Mouse (Mus musculus): ENCODE data around the gene Gm49333.
"Not testable (repeated sequence)": the region's sequence is repeated elsewhere in the genome, so short reads cannot be mapped to it uniquely, and the experiment has no call there.

Gm49333 gene

DNA sequence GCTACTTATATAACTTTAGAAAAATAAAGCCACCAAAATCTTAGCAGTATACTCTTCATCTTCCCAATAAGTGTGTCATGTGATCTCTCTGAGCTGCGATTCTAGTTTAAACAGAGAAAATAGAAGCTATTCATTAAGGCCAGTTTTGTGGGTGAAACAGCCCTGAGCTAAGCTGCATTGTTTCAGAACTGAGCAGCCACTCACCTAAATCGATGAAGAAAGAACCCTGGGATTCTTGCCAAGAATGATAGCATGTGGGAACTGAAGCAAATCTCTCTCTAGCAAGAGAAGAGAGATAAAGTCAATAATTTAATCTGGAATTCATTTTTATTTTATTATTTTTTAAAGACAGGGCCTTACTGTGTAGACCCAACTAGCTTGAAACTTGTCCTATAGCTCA lies 11.8 kb downstream of the Gm49333 start:
- DNase-seq (ENCODE audit: low spot score in 2 of 2): no peak

DNA sequence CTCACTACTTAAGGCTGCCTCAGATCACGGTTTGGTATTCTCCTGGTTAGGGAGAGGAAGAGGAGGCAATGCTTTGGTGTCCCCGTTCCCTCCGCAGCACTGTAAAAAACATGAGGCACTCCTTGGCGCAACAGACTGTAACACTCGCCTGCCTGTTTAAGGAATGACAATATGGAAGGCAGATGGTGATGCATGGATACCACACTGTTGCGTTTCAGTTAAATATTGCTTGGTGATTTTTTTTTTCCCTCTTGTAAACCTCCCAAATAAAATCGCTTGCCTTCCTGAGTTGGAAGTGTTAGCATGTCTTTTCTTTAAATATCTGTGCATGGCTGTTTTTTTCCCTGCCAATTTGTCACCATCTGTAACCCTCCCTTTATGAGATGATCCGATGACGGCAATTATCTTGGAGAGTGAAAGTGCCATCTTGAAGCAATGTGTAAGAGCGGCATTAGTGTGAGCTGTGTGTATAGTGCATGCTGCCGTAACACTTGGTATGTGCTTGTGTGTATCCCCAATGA lies 17.5 kb downstream of the Gm49333 start:
- DNase-seq (ENCODE audit: low spot score in 2 of 2): no peak

DNA sequence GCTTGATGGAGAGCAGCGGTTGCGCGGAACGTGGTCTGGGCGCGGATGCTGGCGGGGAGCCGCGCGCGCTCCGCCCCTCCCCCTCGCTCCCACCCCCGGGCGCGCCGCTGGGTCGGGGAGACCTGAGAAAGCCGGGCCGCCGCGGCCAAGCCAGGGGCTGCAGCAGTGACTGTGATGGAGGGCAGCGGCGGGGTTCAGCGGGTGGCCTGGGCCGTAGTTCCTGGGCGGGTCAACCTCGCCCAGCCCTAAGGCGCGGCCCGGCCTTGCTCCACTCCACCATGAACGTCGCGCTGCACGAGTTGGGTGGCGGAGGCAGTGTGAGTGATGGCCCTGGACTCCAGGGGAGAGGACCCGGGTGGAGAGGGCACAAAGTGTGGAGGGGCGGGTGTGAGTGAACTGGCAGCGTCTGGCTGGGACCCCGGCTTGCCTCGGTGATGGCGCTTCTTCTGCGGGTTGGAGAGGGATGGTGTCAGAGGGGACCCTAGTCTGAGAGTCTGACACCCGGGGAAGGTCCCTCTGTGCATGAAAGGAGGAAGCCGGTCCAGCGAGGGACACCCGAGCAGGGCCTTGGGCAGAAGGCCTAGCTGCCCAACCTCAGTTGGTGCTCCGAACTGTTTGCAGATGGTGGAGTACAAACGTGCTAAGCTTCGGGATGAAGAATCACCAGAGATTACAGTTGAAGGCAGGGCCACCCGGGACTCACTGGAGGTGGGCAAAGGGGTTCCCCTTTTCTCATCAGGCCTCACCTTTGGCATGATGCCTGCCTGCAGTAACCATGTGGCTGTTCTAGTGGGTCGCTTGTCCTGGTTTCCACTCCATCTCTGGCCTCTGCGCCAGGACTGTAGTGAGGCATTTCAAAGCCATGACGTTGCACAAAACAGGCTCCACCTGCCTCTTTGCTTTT lies 18.6 kb downstream of the Gm49333 start, which contains the start of gene Ece2:
TSS of gene Ece2 (plus strand) at position 98 of the 904 bp plus-strand sequence.
- no peak for DNase-seq (ENCODE audit: low spot score in 2 of 2)

DNA sequence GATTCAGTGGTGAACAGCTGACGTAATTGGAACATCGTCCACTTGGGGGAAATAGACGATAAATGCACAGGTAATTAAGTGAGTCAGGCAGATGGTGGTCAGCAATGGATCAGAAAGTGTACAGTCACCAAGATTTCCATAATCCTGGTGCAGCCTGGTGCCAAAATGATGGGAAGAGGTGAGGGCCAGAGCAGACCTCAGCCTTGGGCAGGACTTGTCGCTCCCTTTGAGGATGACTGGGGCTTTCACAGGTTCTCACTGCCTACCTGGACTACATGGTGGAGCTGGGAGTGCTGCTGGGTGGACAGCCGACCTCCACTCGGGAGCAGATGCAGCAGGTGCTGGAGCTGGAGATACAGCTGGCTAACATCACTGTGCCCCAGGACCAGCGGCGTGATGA lies 26.0 kb downstream of the Gm49333 start:
- DNase-seq (ENCODE audit: low spot score in 2 of 2): no peak

DNA sequence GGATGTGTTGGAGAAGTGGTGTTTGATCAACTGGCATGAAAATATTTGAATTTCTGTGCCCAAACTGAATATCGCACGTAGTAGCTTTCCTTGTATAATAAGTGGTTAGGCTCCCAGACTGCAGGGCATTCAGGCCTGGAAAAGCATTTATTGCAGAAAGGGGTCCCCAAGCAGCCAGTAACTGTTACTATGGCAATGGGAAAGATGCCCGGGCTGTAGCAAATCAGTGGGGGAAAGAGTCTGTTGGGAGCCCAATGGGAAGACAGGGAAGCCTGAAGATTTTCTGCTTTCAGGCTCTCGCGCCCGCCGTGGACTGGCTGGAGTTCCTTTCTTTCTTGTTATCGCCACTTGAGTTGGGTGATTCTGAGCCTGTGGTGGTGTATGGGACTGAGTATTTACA lies 27.0 kb downstream of the Gm49333 start:
- DNase-seq (ENCODE audit: low spot score in 2 of 2): no peak

DNA sequence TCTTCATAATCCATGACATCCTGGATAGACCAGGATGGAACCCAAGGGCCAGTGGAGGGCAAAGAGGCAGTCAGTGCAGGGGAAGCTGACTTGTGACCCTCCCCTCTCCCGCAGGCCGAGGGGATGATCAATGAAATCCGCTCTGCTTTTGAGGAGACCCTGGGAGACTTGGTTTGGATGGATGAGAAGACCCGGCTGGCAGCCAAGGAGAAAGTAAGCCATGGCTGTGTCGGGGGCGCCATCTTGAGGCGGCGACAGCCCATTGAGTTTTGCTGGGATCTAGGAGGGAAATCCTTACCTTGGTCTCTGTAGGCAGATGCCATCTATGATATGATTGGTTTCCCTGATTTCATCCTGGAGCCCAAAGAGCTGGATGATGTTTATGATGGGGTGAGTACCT lies 30.8 kb downstream of the Gm49333 start:
- peak; percentile 23 to 25 for DNase-seq (ENCODE audit: low spot score in 2 of 2)

DNA sequence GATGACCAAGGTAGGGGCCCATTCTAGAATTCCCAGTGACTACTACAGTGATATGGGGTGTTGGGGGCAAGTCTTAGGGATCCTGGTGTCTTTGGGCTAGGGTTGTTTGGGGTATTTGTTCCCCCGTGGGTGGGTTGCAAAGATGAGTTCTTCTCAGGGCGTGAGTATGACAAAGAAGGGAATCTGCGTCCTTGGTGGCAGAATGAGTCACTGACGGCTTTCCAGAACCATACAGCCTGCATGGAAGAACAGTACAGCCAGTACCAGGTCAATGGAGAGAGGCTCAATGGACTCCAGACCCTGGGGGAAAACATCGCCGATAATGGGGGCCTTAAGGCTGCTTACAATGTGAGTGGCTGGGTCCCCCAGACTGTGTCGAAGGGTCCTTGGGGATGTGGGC lies 32.5 kb downstream of the Gm49333 start:
- no peak for DNase-seq (ENCODE audit: low spot score in 2 of 2)

DNA sequence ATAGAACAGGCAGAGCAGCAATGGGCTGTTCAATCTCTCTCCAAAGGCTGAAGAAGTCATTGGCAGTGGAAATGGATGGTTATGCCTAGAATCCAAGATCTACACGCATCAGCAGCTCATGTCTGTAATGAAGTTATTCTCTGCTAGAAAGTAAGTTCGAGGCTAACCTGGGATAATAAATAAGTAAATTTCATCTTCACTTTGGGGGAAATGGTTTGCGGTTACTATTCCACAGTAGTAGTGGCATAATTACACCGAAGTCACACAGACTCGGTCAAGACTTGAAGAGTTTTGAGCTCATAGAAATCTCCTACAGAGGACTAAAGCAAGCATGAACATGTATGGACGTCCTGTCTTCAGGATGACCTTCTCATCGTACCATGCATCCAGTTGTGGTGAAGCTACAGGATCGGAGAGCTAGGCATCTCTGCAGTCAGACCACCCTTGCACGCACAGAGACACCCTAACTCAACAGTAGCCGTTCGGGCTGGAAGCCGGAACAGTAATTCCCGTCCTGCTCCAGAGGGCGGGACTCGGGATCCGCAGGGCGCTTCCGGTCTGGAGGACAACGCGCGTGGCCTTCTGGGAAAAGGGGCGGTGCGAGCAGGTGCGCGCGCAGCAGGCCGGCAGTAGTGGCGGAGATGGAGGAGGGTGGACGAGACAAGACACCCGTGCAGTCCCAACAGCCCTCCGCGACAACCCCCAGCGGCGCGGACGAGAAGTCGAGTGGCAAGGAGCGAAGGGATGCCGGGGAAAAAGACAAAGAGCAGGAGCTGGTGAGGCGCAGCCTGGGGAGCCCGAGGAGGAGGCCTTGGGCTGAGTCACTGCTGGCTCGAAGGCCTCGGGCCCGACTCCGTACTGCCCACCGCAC lies 39.9 kb downstream of the Gm49333 start, which contains the start of gene Psmd2:
TSS of gene Psmd2 (plus strand) at position 577 of the 871 bp plus-strand sequence.
- DNase-seq (ENCODE audit: low spot score in 2 of 2): peak; percentile 90 to 92

DNA sequence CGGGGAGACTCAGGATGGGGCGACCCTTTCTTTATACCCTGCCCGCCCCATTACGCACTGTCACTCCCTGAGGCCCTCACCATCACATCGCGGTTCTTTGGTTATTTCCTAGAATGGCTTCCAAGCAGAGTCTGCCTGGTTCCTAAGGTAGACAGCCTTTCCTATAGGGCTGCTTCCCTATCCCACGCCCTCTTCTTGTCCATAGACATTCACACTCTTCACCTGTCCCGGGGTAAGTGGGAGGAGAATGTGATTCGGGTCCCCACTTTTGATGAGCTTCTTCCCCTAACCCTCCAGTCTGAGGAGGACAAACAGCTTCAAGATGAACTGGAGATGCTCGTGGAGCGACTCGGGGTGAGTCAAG lies 40.5 kb downstream of the Gm49333 start:
- DNase-seq (ENCODE audit: low spot score in 2 of 2): no peak

DNA sequence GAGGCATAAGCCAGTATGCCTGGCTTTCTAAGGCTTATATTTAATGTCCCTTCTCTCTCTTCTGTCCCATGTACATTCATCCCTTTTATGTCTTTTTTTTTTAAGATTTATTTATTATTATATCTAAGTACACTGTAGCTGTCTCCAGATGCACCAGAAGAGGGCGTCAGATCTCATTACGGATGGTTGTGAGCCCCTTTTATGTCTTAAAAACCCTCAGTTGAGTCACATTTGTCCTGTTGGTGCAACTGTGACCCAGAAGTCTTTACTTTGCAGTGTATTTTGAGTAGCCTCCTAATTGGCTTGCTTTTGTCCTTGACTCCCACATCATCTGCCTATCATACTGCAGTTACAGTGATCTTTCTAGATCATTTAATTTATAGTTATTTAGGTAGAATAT lies 41.9 kb downstream of the Gm49333 start:
- no peak for DNase-seq (ENCODE audit: low spot score in 2 of 2)

DNA sequence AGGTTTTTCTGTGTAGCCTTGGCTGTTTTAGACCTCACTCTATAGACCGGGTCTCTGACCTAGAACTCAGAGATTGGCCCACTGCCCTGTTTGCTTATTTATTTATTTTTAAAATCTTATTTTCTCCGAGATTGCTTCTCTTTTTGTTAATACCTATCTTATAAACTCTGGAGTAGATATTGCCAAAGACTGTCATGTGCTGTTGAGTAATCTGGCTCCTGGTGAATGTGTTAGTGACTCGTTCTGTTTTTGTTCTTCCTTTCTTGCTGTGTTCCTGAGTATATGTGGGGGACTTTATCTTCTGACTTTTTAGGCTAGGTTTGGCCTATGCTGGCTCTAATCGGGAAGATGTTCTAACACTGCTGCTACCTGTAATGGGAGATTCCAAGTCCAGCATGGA lies 46.3 kb downstream of the Gm49333 start:
- DNase-seq (ENCODE audit: low spot score in 2 of 2): no peak

DNA sequence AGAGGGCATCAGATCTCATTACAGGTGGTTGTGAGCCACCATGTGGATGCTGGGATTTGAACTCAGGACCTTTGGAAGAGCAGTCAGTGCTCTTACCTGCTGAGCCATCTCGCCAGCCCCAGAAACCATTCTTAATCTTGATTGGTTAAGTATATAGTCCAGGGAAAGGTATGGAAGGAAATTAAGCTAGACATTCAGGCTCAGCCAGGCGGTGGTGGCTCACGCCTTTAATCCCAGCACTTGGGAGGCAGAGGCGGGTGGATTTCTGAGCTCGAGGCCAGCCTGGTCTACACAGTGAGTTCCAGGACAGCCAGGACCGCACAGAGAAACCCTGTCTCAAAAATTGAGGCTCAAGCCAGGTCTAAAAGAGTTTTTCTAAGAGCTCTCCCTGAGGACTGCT lies 56.6 kb downstream of the Gm49333 start, which contains the start of gene Eif4g1:
TSS of gene Eif4g1 (plus strand) at position 301 of the 400 bp plus-strand sequence.
- DNase-seq (ENCODE audit: low spot score in 2 of 2): not testable (repeated sequence)

DNA sequence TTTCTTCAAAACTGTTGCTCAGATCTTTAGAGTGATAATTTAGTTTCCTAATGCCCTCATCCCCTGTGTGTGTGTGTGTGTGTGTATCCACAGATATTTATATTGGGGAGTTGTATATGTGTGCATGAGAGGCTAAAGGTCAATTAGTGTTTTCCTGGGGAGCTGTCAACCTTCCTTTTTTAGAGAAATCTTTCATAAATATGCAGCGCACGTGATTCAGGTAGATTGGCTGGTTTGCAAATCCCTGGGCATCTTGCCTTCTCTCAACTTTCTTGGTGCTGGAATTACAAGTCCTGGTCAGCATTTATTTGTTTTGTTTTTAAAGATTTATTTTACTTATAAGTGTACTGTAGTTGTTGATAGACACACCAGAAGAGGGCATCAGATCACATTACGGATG lies 58.9 kb downstream of the Gm49333 start:
- DNase-seq (ENCODE audit: low spot score in 2 of 2): no peak

DNA sequence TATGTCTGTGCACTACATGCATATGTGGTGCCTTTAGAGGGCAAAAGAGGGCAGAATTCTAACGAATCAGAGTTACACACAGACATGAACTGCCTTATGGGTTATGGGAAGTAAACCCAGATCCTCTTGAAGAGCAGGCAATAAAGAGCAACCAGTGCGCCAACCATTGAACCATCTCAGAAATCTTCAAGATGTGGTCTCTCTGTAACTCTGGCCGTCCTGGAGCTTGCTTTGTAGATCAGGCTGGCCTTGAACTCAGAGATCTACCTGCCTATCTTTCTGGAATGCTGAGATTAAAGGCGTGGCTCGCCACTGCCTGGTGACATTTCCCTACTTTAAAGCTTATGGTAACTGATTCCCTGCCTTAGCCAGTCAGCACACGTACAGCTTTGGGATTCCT lies 60.5 kb downstream of the Gm49333 start:
- DNase-seq (ENCODE audit: low spot score in 2 of 2): no peak

DNA sequence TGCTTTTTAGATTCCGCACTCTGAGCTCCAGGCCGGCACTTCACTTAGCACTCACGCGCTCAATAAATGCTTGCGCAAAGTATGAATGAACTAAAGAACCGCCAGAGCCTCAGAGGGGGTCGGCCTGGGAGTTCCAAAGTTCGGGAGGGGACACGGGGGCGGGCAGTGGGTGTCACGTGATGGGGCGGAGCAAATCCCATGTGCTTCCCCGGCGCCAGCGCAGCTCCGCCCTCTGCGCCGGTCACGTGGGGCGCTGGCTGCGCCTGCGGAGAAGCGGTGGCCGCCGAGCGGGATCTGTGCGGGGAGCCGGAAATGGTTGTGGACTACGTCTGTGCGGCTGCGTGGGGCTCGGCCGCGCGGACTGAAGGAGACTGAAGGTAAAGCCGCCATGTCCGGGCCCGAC lies 61.1 kb downstream of the Gm49333 start:
- peak; percentile 93 to 94 for DNase-seq (ENCODE audit: low spot score in 2 of 2)

DNA sequence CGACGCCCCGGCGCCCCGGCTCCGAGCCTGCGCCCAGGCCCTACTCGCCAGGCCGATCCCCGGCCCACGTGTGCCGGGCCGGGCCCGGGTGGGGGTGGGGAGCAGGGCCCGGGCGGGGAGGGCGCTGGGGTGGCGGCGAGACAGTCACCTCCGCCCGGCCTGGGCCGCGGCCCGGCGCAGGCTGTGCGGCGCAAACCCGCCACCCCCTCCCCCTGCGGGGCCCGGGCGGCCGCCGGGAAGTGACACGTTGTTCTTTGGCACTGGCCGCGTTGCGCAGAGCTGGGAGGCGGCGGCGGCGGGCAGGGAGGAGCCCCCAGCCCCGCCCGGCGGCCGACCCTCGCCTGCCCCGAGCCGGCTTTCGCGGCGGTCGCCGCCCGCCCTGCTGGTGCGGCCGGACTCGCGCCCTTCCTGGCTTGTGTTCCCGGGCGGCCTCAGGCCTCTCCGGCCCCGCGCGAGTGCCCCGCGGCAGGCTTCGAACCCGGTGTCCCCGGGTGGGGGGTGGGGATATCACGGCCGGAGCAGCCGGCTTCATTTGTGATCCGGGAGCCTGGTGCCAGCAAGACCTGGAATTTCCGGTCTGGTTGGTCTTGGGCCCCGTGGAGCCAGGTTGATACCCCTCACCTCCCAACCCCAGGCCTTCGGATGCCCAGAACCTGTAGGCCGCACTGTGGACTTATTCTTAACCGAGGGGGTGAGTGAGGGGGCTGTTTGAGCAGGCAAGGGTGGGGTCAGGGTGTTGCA lies 61.7 kb downstream of the Gm49333 start:
- DNase-seq (ENCODE audit: low spot score in 2 of 2): peak; percentile 40 to 43

DNA sequence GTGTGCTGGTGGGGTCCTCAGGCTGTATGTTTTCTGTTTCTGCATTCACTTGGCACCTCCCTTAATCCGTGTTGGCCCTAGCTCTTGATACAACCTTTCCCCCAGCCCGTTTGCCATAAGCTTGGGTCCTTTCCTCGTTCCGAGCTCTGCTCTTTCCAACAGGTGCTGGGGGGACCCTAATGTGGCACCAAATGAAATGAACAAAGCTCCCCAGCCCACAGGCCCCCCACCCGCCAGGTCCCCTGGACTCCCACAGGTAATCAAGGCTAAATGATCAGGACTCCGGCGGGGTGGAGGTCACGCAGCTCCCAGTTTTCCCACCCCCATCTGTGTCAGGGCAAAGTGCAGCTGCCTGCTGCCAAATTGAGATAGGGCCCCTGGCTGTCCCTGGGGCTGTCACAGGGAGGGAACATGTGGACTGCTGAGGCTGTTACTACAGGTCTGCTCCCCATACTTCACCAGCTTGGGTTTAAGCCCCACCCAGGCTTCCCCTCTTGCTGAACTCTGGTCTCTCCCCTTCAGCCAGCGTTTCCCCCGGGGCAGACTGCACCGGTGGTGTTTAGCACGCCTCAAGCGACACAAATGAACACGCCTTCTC lies 62.4 kb downstream of the Gm49333 start:
- peak; percentile 48 to 50 for DNase-seq (ENCODE audit: low spot score in 2 of 2)

DNA sequence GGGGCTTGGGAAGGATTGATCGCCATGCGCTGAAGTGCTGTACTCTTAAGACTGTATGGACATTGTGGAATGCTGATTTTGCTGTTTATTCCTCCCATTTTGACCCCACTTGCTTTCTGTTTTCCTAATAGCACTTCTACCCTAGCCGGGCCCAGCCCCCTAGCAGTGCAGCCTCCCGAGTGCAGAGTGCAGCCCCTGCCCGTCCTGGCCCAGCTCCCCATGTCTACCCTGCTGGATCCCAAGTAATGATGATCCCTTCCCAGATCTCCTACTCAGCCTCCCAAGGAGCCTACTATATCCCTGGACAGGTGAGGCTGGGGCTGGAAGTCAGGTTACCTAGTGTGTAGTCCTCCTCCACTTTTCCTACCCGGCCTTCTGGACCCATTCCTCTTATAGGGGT lies 63.8 kb downstream of the Gm49333 start:
- no peak for DNase-seq (ENCODE audit: low spot score in 2 of 2)

DNA sequence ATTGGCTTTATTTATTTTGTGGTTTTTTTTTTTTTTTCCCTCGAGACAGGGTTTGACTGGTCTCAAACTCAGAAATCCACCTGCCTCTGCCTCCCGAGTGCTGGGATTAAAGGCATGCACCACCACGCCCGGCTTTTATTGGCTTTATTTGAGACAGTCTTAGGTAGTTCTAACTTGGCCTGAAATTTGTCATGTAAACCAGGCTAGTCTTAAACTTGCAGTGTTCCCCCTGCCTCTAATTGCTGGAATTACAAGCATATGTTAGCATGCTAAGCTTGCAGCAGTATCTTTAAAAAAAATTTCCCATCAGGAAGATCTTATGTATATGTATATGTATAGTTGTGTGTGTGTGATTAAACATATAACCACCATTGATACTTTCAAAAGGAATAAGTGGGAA lies 65.3 kb downstream of the Gm49333 start:
- DNase-seq (ENCODE audit: low spot score in 2 of 2): no peak

DNA sequence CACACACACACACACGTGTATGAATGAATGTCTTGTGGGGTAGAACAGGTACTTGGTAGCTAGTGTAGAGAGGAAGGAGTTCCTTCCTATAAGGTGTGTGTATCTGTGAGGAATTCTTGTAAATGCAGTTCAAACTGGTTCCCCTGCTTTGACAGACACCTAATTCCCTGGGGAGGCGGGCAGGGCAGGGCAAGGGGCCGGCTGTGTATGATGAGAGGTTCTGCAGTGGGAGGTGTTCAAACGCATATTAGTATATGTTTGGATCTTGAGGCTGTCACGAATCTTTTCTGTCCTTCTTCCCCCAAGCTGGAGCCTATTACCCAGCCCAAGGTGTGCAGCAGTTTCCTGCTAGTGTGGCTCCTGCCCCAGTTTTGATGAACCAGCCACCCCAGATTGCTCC lies 66.0 kb downstream of the Gm49333 start:
- no peak for DNase-seq (ENCODE audit: low spot score in 2 of 2)
